Mouse (Mus musculus) lung, postnatal 0 days (tissue): ENCODE measurements at regions not wholly inside any gene's neighbourhood (a gene's known extent, or its start where the extent isn't known, plus 50 kb on each side); places are given as distances from the start of the nearest gene placed in this dataset.

Experiments
- ATAC-seq: fragments of 200-750 bp; cut with Nextera tagmentation; 2 replicates; pipeline ENCODE4 v1.8.0; 2017; ENCODE audit warnings: moderate library complexity
- DNase-seq: peaks from one replicate; pipeline ENCODE4 v3.0.0-alpha.2; 2016; ENCODE audit warnings: low spot score
- H3K27ac ChIP-seq: fragments of 300-500 bp; sonication (generic); 2 replicates; pipeline ENCODE4 v1.5.1; 2014; ENCODE audit warnings: antibody characterized with exemption, mild to moderate bottlenecking, low read length, mixed read lengths
- H3K27me3 ChIP-seq: fragments of 300-500 bp; sonication (generic); replicated peaks from 2 replicates; pipeline ENCODE4 v1.6.1; 2014; ENCODE audit warnings: low read length, mixed read lengths; ENCODE audit not compliant: insufficient read depth
- H3K36me3 ChIP-seq: fragments of 300-500 bp; sonication (generic); 2 replicates; pipeline ENCODE4 v1.6.1; 2014; ENCODE audit warnings: low read length, mixed read lengths; ENCODE audit not compliant: insufficient read depth
- H3K4me1 ChIP-seq: fragments of 300-500 bp; sonication (generic); 2 replicates; pipeline ENCODE4 v1.6.1; 2014; ENCODE audit warnings: antibody characterized with exemption, low read depth, low read length, mixed read lengths; ENCODE audit not compliant: insufficient read depth
- H3K4me2 ChIP-seq: fragments of 300-500 bp; sonication (generic); replicated peaks from 2 replicates; pipeline ENCODE4 v1.6.1; 2014; ENCODE audit warnings: low read depth, mild to moderate bottlenecking, low read length, moderate library complexity, mixed read lengths
- H3K4me3 ChIP-seq: fragments of 300-500 bp; sonication (generic); 2 replicates; pipeline ENCODE4 v1.5.1; 2014; ENCODE audit warnings: low read depth, low read length
- H3K9ac ChIP-seq: fragments of 300-500 bp; sonication (generic); replicated peaks from 2 replicates; pipeline ENCODE4 v1.6.1; 2014; ENCODE audit warnings: low read depth, mild to moderate bottlenecking
- H3K9me3 ChIP-seq: fragments of 300-500 bp; sonication (generic); 2 replicates; pipeline ENCODE4 v1.6.1; 2016; ENCODE audit warnings: low read length, mixed read lengths
- CTCF ChIP-seq: IDR thresholded peaks from 2 replicates; pipeline ENCODE4 v1.5.1; 2016; ENCODE audit warnings: antibody characterized with exemption, mild to moderate bottlenecking
- EP300 ChIP-seq: IDR thresholded peaks from 2 replicates; pipeline ENCODE4 v1.6.1; 2016; ENCODE audit warnings: antibody characterized with exemption, mild to moderate bottlenecking, control low read depth
- WGBS: fragments of 180-500 bp; shearing (Covaris S2); extraction: QIAGEN DNeasy Blood & Tissue Kit; methylation state at CpG from one replicate; pipeline ENCODE4 v1.1.7; 2014; 5-methylcytosine and 5-hydroxymethylcytosine counted together

DNA sequence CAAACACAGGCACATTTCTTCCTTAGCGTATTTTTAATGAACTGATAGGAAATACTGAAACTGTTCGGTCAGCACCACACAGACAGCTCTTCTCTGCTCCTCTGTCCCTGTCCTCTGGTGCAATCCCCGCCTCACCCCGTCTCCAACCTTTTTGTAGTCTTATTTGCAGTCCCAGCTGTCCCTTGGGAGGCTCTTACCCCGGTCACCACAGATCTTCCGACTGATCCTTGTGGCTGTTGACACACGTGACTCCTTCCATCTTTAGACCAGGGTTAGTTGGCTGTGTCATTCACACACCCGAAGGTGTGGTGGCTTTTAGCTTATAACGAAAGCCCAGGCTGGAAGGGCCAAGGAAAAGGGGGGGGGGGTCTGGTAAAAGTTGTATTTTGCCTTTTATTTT, 56.4 kb downstream of the Cyp26a1 start:
- no peak overlapping the region for H3K9ac ChIP-seq
- no peak overlapping the region for H3K27ac ChIP-seq
- peak; percentile 46 for DNase-seq
- no peak overlapping the region for H3K4me2 ChIP-seq
- no peaks in the 10 kb centered on the region for H3K27me3 ChIP-seq
- TF ChIP-seq CTCF (no peak), EP300 (no peak)
- H3K4me3 ChIP-seq, result no peak overlapping the region
- ATAC-seq, result peak; percentile 33; the same call in 1 of the 2 replicates
- no peaks in the 10 kb centered on the region for H3K36me3 ChIP-seq
- WGBS, result 67% methylated on average over 9 of the region's 9 CpGs
- H3K9me3 ChIP-seq, result no peaks in the 10 kb centered on the region
- no peaks in the 10 kb centered on the region for H3K4me1 ChIP-seq

DNA sequence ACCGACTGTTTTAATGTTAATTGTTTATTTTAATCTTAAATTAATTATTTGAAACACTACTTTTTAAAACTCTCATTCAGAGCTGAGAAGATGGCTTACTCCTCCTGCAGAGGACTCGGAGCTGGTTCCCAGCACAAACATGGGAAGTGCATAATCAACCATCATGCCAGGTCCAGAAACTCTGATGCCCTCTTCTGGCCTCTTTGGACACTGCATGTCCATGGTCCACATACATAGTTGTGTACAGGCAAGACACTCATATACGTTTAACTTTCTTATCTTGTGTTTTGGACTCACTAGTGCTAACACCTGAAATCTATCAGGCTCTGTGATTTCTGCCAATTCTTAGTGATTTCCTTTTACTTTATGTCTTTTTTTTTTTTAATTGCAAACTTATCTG, 57.8 kb downstream of the Cyp26a1 start:
- no peak for ATAC-seq
- H3K36me3 ChIP-seq, result no peaks in the 10 kb centered on the region
- no peaks in the 10 kb centered on the region for H3K4me1 ChIP-seq
- no peak overlapping the region for H3K27ac ChIP-seq
- H3K9me3 ChIP-seq, result no peaks in the 10 kb centered on the region
- no peak overlapping the region for H3K9ac ChIP-seq
- TF ChIP-seq CTCF (peak; percentile 30), EP300 (no peak)
- DNase-seq, result no peak
- no peak overlapping the region for H3K4me3 ChIP-seq
- no peaks in the 10 kb centered on the region for H3K27me3 ChIP-seq
- WGBS, result 80% methylated on average over 3 of the region's 3 CpGs
- H3K4me2 ChIP-seq, result no peak overlapping the region

DNA sequence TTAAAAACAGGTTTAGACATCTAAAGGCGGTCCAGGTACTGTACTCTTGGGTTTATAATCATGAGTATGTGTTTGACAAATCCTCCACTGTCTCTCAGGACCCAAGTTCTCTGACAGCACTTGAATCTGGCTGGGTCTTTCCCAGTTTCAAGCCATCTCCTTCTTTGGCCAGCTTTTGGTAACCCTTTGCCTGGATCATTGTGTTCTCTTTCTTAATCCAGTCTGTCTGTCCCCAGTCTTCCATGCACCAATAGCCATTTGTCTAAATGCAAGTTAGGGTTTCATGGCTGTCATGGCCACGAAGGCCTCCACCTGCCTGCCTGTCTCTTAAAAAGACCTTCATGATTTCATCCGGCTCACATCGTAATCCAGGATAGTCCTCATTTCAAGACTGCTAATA, 71.8 kb downstream of the Cyp26a1 start:
- Histone ChIP-seq H3K9me3 (no peaks in the 10 kb centered on the region), H3K36me3 (no peaks in the 10 kb centered on the region), H3K4me1 (no peaks in the 10 kb centered on the region), H3K9ac (no peak overlapping the region), H3K27ac (no peak overlapping the region), H3K27me3 (no peaks in the 10 kb centered on the region), H3K4me3 (no peak overlapping the region), H3K4me2 (no peak overlapping the region)
- no peak for ATAC-seq
- 71% methylated on average over 4 of the region's 4 CpGs for WGBS
- no peak for DNase-seq
- TF ChIP-seq EP300 (no peak), CTCF (no peak)

DNA sequence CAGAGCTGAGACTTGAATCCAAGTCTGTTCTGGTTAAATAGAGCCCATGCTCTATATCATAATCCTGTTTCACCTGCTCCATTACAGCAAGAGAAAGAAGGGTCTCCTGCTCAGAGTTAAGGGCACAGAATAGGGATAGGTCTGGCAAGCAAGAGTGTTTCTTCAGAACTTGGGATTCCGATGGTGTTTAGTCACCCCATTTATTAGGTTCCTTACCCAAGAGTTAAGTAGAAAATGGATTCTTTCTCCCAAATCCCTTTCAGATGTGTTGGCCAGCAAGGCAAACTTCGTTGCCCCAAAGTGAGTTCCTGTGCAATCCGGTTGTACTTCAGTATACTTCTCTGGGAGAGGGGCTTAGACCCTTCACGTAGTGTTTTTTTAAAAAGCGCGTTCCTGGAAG, 74.4 kb downstream of the Cyp26a1 start:
- Histone ChIP-seq H3K36me3 (no peaks in the 10 kb centered on the region), H3K4me3 (no peak overlapping the region), H3K9ac (no peak overlapping the region), H3K27ac (no peak overlapping the region), H3K27me3 (no peaks in the 10 kb centered on the region), H3K4me1 (no peaks in the 10 kb centered on the region), H3K4me2 (no peak overlapping the region), H3K9me3 (no peaks in the 10 kb centered on the region)
- TF ChIP-seq CTCF, result no peak
- TF ChIP-seq EP300, result no peak
- WGBS, result 85% methylated on average over 6 of the region's 6 CpGs
- DNase-seq (no peak), ATAC-seq (no peak)

DNA sequence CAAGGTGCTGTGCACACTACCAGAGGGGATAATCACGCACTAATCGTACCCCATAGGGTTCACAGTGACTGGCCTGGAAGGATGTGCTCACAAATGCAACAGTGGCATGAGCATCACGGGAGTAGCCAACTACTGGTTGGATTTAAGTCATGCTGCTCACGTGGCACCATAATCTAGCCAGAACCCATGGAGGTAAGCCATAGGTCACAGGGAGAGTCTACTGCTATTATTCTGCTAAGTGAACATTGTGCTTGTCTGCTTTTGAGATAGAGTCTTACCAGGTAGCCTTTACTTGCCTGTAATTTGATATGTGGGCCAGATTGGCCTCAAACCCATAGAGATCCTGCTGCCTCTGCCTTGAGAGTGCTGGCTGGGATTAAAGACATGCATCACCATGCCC, 77.0 kb downstream of the Cyp26a1 start:
- ATAC-seq (no peak), DNase-seq (no peak)
- Histone ChIP-seq H3K9ac (no peak overlapping the region), H3K4me2 (no peak overlapping the region), H3K9me3 (no peaks in the 10 kb centered on the region), H3K27ac (no peak overlapping the region), H3K36me3 (no peaks in the 10 kb centered on the region), H3K4me1 (no peaks in the 10 kb centered on the region), H3K4me3 (no peak overlapping the region), H3K27me3 (no peaks in the 10 kb centered on the region)
- 89% methylated on average over 4 of the region's 4 CpGs for WGBS
- TF ChIP-seq EP300 (no peak), CTCF (no peak)

DNA sequence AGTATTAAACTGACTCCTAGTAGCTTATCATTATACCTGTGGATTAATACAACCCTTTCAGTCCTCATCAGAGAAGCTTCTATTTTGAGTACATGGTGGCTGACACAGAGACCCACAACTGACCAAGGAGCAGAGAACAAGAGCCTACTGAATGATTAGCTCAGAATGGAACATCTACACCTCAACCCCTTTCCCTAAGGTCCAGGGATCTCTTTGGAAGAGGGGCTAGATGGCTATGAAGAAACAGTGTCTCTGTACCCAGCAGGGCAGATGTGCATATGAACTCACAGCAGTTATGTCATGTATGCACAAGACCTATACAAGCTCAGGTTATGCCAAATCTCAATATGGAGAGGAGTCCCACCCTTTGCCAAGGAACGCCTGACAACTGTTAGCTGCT, 77.4 kb downstream of the Cyp26a1 start:
- H3K9ac ChIP-seq, result no peak overlapping the region
- no peak for DNase-seq
- no peaks in the 10 kb centered on the region for H3K4me1 ChIP-seq
- H3K9me3 ChIP-seq, result no peaks in the 10 kb centered on the region
- TF ChIP-seq EP300 (no peak), CTCF (no peak)
- H3K27me3 ChIP-seq, result no peaks in the 10 kb centered on the region
- no peak overlapping the region for H3K4me2 ChIP-seq
- WGBS, result 70% methylated on average over 1 of the region's 1 CpGs
- no peak overlapping the region for H3K4me3 ChIP-seq
- no peaks in the 10 kb centered on the region for H3K36me3 ChIP-seq
- no peak for ATAC-seq
- H3K27ac ChIP-seq, result no peak overlapping the region

DNA sequence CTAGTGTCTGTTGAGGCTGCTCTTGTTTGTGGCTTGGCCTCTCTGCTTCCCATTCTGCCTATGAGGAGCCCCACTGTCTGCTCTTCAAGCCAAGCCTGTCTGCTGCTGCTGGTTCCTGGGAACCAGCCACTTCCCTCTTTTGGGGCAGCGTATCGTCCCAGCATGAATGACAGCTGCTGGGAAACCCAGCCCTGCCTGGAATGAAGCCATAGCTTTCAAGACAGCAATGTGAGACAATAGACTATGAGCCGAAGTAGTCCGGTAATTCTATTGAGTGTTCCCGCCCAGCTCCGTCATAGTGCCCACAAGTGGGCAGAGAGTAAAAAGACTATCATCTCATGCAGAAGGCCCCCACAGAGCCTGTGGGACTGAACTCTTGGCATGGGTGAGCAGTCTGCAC, 80.4 kb downstream of the Cyp26a1 start:
- Histone ChIP-seq H3K9ac (no peak overlapping the region), H3K4me1 (no peaks in the 10 kb centered on the region), H3K27ac (no peak overlapping the region), H3K36me3 (no peaks in the 10 kb centered on the region), H3K27me3 (no peaks in the 10 kb centered on the region), H3K4me3 (no peak overlapping the region), H3K4me2 (no peak overlapping the region), H3K9me3 (no peaks in the 10 kb centered on the region)
- WGBS, result 39% methylated on average over 6 of the region's 6 CpGs
- TF ChIP-seq CTCF (no peak), EP300 (no peak)
- peak; percentile 46 for ATAC-seq
- peak; percentile 36 for DNase-seq
